Mouse (Mus musculus): ENCODE measurements around the gene Espn. TPM values are rescaled to one million over a fixed set of nuclear protein-coding genes. Genes with fewer than 3 reads are reported as not detected.

The Espn gene
- polyA plus RNA-seq, 1 experiment = 0.97 TPM

- TF ChIP-seq CTCF (IDR thresholded peaks at IDR 0.05; ENCODE audit: low read depth, low read length) (peak; percentile 91), POLR2A (IDR thresholded peaks at IDR 0.05; ENCODE audit: borderline replicate concordance, low read depth, low read length) (no peak)
- Histone ChIP-seq H3K4me1 (ENCODE audit: control insufficient read depth, insufficient read depth, low read length) (0 out of 2 replicates have a peak, but pooled peaks cover 2% of the 10 kb centered on the region), H3K27ac (ENCODE audit: insufficient read depth, low read depth, low read length) (no peak overlapping the region), H3K4me3 (ENCODE audit: insufficient read depth, low read length) (no peak overlapping the region)
These were observed 55.9 kb downstream of the Espn start for GRCm38 (mm10) chr4:152095937-152096910.

GRCm38 (mm10) chr4:152094233-152094632, 57.9 kb downstream of the Espn start:
- TF ChIP-seq CTCF (IDR thresholded peaks at IDR 0.05; ENCODE audit: low read depth, low read length) (no peak), POLR2A (IDR thresholded peaks at IDR 0.05; ENCODE audit: borderline replicate concordance, low read depth, low read length) (no peak)
- Histone ChIP-seq H3K4me1 (ENCODE audit: control insufficient read depth, insufficient read depth, low read length) (no peaks in the 10 kb centered on the region), H3K27ac (ENCODE audit: insufficient read depth, low read depth, low read length) (no peak overlapping the region), H3K4me3 (ENCODE audit: insufficient read depth, low read length) (no peak overlapping the region)

- Histone ChIP-seq H3K4me1 (ENCODE audit: control insufficient read depth, insufficient read depth, low read length) (peaks cover 7% of the 10 kb centered on the region), H3K27ac (ENCODE audit: insufficient read depth, low read depth, low read length) (no peak overlapping the region), H3K4me3 (ENCODE audit: insufficient read depth, low read length) (no peak overlapping the region)
- TF ChIP-seq CTCF (IDR thresholded peaks at IDR 0.05; ENCODE audit: low read depth, low read length) = no peak
These were observed 59.3 kb downstream of the Espn start for GRCm38 (mm10) chr4:152092751-152093293.

- Histone ChIP-seq H3K4me1 (ENCODE audit: control insufficient read depth, insufficient read depth, low read length) (peaks cover 12% of the 10 kb centered on the region), H3K4me3 (ENCODE audit: insufficient read depth, low read length) (no peak overlapping the region), H3K27ac (ENCODE audit: insufficient read depth, low read depth, low read length) (no peak overlapping the region)
- TF ChIP-seq CTCF (IDR thresholded peaks at IDR 0.05; ENCODE audit: low read depth, low read length) (no peak), POLR2A (IDR thresholded peaks at IDR 0.05; ENCODE audit: borderline replicate concordance, low read depth, low read length) (no peak)
These were observed 62.0 kb downstream of the Espn start for GRCm38 (mm10) chr4:152090191-152090590.

GRCm38 (mm10) chr4:152088556-152089120, 63.5 kb downstream of the Espn start:
- H3K4me3 ChIP-seq (ENCODE audit: insufficient read depth, low read length) = no peak overlapping the region
- no peak overlapping the region for H3K27ac ChIP-seq (ENCODE audit: insufficient read depth, low read depth, low read length)
- TF ChIP-seq CTCF (IDR thresholded peaks at IDR 0.05; ENCODE audit: low read depth, low read length) = no peak
- no peak for TF ChIP-seq POLR2A (IDR thresholded peaks at IDR 0.05; ENCODE audit: borderline replicate concordance, low read depth, low read length)
- H3K4me1 ChIP-seq (ENCODE audit: control insufficient read depth, insufficient read depth, low read length) = peaks cover 12% of the 10 kb centered on the region

GRCm38 (mm10) chr4:152088133-152088532, 64.0 kb downstream of the Espn start:
- H3K4me1 ChIP-seq (ENCODE audit: control insufficient read depth, insufficient read depth, low read length) = peaks cover 12% of the 10 kb centered on the region
- TF ChIP-seq CTCF (IDR thresholded peaks at IDR 0.05; ENCODE audit: low read depth, low read length) (no peak), POLR2A (IDR thresholded peaks at IDR 0.05; ENCODE audit: borderline replicate concordance, low read depth, low read length) (no peak)
- H3K27ac ChIP-seq (ENCODE audit: insufficient read depth, low read depth, low read length) = no peak overlapping the region
- no peak overlapping the region for H3K4me3 ChIP-seq (ENCODE audit: insufficient read depth, low read length)

- H3K4me3 ChIP-seq (ENCODE audit: insufficient read depth, low read length) = peak overlapping the region; percentile 71
- H3K4me1 ChIP-seq (ENCODE audit: control insufficient read depth, insufficient read depth, low read length) = peaks cover 12% of the 10 kb centered on the region
- H3K27ac ChIP-seq (ENCODE audit: insufficient read depth, low read depth, low read length) = no peak overlapping the region
- TF ChIP-seq POLR2A (IDR thresholded peaks at IDR 0.05; ENCODE audit: borderline replicate concordance, low read depth, low read length) (no peak), CTCF (IDR thresholded peaks at IDR 0.05; ENCODE audit: low read depth, low read length) (no peak)
These were observed 64.7 kb downstream of the Espn start for GRCm38 (mm10) chr4:152087211-152088081.

GRCm38 (mm10) chr4:152086505-152087210, 65.5 kb downstream of the Espn start:
- Histone ChIP-seq H3K4me3 (ENCODE audit: insufficient read depth, low read length) (peak overlapping the region; percentile 71), H3K27ac (ENCODE audit: insufficient read depth, low read depth, low read length) (no peak overlapping the region), H3K4me1 (ENCODE audit: control insufficient read depth, insufficient read depth, low read length) (peaks cover 12% of the 10 kb centered on the region)
- no peak for TF ChIP-seq CTCF (IDR thresholded peaks at IDR 0.05; ENCODE audit: low read depth, low read length)
- no peak for TF ChIP-seq POLR2A (IDR thresholded peaks at IDR 0.05; ENCODE audit: borderline replicate concordance, low read depth, low read length)

- H3K4me3 ChIP-seq (ENCODE audit: insufficient read depth, low read length) = no peak overlapping the region
- H3K4me1 ChIP-seq (ENCODE audit: control insufficient read depth, insufficient read depth, low read length) = peaks cover 12% of the 10 kb centered on the region
- no peak overlapping the region for H3K27ac ChIP-seq (ENCODE audit: insufficient read depth, low read depth, low read length)
- TF ChIP-seq CTCF (IDR thresholded peaks at IDR 0.05; ENCODE audit: low read depth, low read length) = no peak
- no peak for TF ChIP-seq POLR2A (IDR thresholded peaks at IDR 0.05; ENCODE audit: borderline replicate concordance, low read depth, low read length)
These were observed 67.6 kb downstream of the Espn start for GRCm38 (mm10) chr4:152084616-152085015.

All from bone marrow macrophage, adult 2 months (primary cell).